Mouse (Mus musculus) liver, adult 2 months (tissue): ENCODE data around the gene Sufu.

Experiments
- CTCF ChIP-seq: fragments of 200-500 bp; IDR thresholded peaks from 2 replicates; pipeline ENCODE4 v1.5.1; 2011; ENCODE audit warnings: low read depth, low read length, control low read depth
- POLR2A ChIP-seq: fragments of 200-500 bp; IDR thresholded peaks from 2 replicates; pipeline ENCODE4 v1.6.1; 2011; ENCODE audit warnings: low read length, control low read depth; ENCODE audit not compliant: insufficient read depth; ENCODE audit errors: extremely low read depth

DNA sequence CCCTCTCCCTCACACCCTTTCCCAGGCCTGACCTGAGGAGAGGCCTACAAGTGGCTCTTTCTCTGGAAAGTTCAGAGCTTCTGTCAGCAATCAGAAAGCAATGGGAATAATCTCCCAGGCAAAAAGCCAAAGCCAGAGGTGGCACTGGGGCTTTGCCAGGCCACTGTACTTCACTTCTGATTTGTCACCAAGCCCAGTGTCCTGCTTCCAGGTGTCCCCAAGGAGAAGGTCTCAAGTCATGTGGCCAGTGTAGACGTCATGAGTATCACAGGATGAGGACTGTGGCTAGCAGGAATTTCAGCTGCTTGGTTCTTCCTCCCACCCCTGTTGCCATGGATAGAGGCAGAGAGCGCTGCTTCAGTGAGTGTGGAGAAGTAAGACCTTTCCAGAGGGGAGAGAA, 63.2 kb downstream of the Sufu start:
- TF ChIP-seq CTCF (no peak), POLR2A (no peak)
